Mouse (Mus musculus): ENCODE measurements around the gene Cdca5.
"Not testable (repeated sequence)": the region's sequence is repeated elsewhere in the genome, so short reads cannot be mapped to it uniquely, and the experiment has no call there.

The Cdca5 gene

DNA sequence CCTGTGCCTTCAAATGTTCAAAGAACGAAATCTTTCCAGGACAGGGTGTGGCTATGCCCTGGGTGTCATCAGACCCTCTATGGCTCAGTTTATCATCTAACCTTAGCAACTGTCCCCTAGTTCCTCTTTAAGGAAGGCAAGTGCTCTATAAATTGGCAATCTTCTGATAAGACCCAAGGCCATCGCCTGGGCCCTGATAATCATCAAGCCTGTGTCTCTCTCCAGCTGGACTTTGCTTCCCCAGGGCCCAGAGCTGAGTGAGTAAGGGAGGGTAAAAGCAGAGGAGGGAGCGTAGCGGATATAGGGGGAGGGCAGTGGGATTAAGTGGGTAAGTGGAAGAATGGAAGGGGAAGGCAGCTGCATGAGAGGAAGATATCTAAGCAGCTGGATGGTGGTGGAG, 19.7 kb downstream of the Cdca5 start:
- DNase-seq (ENCODE audit: low spot score), result peak; percentile 71

GRCm38 (mm10) chr19:6105586-6105985, 20.8 kb downstream of the Cdca5 start, which contains the start of gene Naaladl1:
Gene Naaladl1 (plus strand): TSS chr19:6105782.
- no peak for DNase-seq (ENCODE audit: low spot score)

- DNase-seq (ENCODE audit: low spot score), result no peak
Observed at GRCm38 (mm10) chr19:6113116-6113515, 28.3 kb downstream of the Cdca5 start.

DNA sequence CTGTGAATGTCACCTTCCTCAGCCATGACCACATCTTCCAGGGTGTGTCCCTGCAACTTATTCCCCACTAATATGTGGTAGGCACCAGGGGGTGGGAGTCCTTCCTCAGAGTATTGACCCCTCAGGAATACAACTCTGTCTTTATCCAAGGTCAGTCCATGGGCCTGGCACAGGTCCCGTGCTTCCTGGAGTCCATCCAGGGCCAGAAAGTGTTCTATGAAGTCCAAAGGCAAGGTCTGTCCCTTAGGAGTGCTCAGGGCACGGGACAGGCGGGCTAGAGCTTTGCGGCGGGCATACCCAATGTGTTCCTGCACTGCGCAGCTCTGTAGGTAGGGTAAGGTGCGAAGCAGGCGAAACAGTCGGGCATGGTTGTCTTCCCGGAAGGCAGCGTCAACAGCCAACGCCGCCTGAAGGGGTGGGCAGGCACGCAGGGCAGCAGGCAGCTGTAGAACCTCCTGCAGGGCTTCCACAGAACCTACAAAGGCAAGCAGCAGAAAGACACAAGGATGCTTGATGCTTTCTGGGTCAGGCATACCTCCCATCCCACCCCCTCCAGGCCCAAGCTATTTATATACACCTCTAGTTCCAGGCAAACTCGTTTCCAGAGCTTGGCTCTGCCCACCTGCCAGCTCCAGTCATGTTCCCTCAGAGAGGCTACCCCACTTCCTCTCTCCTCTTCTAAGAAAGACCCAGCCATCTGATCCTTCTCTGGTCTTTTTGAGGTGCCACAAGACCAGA, 31.5 kb downstream of the Cdca5 start:
- no peak for DNase-seq (ENCODE audit: low spot score)

- DNase-seq (ENCODE audit: low spot score), result no peak
Observed at GRCm38 (mm10) chr19:6117346-6117985, 32.7 kb downstream of the Cdca5 start.

DNA sequence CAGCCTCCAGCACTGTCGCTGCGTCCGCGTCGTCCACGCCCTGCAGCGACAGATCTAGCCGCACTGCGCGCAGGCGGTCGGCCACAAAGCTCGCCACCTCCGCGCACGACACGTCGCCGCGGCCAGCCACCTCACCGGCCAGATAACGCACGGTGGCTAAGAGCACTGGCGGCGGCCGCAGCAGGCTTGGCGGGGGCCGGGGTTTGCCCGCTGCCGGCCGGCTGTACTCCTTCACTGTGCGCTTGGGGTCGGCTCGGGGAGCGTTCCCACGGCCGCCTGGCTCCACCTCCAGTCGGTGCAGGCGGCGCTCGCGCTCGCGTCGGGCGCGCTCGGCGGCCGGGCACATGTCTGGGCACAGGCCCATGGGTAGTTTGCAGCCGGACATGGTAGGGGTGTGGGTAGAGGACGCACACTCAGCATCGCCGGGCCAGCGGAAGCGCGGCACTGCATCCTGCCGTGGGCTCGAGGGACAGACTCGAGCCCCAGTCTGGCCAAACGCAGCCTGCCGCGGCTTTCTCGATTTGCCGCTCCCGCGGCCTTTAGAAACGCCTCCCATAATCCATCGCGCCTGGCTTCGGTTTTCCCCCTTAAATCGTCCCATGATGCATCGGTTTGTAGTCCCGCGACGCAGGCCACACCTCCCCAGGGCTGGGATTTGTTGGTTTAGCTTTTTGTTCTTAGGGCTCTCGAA, 33.3 kb downstream of the Cdca5 start, which contains the start of gene Sac3d1:
TSS of gene Sac3d1 (minus strand) at position 665 of the 691 bp plus-strand sequence.
- DNase-seq (ENCODE audit: low spot score), result peak; percentile 95

DNA sequence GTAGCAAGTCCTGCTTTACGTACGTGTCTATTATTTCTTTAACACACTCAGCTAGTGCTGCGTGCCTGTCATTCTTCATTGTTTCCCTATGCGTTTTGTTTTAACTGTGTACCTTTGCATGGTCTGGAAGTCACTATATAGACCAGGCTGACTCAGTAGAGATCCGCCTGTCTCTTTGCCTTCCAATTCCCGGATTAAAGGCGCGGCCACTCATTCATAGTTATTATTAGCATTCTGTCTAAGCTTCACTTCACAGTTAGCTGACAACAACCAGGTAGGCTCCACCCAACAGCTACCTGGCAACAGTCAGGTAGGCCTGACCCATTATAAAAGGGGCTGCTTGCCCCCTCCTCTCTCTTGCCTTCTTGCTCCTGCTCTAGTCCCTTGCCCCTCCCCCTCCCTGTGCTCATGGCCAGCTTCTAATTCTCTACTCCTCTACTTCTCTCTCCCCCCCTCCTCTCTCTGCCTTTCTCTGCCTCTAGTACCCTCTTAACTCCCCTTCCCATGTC, 33.9 kb downstream of the Cdca5 start:
- no peak for DNase-seq (ENCODE audit: low spot score)

DNA sequence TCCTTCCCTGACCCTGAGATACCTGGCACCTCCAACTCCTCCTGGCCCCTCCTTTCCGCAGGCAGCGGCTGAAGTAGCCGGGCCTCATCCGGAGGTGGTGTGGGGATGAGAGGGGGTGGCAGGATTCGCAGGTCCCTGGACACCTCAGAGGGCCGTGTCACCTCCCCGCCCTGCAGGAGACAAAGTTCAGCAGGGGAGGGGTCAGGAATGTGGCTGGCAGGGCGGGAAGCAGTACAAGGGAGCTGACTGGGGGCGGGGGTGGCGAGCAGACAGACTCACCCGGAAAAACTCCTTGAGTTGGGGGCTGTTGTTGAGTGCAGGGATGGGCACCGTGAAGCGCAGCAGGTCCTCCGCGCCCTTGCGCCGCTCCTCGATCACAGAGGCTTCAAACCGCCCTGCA, 37.0 kb downstream of the Cdca5 start:
- DNase-seq (ENCODE audit: low spot score), result peak; percentile 89

DNA sequence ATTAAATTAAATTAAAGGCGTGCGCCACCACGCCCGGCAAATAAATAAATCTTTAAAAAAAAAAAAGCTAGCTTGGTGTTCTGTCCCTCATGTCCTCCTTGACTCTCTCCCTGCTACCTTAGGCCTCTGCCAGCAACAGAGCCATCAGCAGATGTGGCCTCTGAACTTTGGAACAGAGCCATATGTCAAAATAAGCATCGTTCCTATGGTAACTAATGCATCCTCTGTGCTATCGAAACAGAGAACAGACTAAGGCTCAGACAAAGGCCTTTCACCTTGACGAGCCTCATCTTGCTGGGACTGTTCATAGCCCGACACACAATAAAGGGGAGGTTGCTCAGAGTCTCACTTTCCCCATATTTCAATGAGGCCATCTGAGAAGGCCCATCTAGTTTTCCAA, 38.5 kb downstream of the Cdca5 start:
- DNase-seq (ENCODE audit: low spot score), result peak; percentile 52

DNA sequence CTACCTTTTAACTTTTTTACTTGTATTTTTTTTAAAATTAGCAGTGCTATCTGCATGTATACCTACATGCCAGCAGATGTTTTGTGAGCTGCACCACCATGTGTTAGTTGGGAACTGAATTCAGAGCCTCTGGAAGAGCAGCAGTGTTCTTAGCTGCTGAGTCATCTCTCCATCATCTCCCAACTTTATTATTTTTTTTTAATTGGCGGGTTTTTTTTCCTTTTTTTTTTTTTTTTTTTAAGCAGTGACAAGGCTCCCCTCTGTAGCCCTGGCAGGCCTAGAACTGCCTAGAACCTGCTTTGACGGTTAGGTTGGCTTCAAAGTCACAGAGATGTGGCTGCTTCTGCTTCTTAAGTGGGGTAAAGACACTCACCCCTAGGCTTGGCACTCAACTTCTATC, 40.1 kb downstream of the Cdca5 start:
- no peak for DNase-seq (ENCODE audit: low spot score)

GRCm38 (mm10) chr19:6126289-6126688, 41.5 kb downstream of the Cdca5 start:
- no peak for DNase-seq (ENCODE audit: low spot score)

GRCm38 (mm10) chr19:6126789-6127580, 42.2 kb downstream of the Cdca5 start:
- no peak for DNase-seq (ENCODE audit: low spot score)

DNA sequence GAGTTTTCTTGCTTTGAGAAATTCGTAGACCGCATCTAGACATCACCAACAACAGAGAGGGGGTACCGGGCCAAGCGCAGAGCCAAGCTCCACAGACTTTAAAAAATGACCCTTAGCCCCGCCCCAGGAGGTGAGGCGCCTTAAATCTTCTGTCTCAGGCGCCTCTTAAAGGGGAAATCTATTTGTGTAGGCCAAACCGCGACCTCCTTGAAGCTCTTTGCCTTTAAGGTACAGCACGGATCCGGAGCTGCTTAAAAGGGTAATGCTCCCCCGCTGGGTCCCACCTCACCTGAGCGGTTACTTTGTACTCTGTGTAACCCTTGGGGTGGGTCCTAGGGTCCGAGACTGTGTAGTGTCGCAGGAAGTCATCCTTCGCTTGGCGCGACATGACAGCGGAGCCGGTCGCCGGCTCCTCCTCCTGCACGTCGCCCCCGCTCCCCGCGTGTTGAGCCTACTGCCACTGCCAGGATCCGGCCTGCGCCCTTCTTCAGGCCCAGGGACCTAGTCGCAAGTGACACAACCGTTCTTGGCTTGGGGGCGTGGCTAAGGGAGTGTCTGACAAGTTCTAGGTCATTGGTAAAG, 43.1 kb downstream of the Cdca5 start, which contains the start of gene Snx15:
TSS of gene Snx15 (minus strand) at position 545 of the 582 bp plus-strand sequence.
- peak; percentile 96 for DNase-seq (ENCODE audit: low spot score)

DNA sequence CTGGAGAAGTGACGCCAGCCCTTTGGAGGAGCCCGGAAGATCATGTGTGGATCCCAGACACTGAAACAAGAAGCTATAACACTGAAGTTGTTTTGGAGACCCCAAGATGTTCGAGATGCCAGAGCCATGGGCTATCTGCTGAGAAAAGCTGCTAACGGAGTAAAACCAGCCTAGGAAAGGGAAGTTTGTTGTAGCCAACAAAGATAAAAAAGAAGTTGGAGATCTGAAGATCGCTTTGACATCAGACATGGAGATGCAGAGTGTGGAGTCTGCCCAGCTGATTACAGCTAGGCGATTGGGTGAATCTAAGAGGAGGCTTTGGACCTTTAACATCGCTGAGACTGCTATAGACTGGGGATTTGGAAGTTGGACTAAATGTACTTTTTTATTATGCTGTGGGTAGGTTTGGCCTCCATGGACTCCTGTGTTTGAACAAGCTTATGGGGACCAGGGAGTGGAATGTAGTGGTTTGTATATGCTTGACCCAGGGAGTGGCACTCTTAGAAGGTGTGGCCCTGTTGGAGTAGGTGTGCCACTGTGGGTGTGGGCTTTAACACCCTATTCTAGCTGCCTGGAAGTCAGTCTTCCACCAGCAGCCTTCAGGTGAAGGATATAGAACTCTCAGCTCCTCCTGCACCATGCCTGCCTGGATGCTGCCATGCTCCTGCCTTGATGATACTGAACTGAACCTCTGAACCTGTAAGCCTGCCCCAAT, 45.8 kb downstream of the Cdca5 start:
- DNase-seq (ENCODE audit: low spot score), result not testable (repeated sequence)

DNA sequence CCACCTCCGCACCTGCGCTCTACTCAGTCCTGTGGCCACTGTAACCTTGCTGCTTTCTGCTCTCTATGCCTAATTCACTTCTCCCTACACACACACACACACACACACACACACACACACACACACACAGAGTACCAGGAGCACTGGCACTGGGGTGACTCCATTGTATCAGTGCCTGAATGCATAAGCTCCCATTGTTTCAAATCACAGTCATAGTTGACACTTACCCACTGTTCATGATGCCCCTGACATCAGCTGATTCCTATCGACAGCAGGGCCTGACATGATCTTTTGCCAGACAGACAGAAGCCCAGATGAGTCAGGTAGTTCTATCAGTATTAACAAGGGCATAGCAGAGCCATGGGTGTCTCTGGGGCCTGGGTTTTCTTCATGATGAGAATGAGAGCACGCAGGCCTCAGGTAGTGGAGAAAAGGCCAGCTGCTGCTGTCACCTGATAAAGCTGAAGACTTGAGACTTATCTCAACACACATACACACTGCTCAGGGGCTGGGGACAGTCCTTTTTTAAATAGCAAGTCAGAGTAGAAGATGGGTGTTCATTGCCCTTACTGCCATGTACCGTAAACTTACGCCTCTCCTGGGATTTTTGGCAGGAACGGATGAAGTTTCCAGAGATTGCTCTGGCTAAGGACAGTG, 47.5 kb downstream of the Cdca5 start:
- no peak for DNase-seq (ENCODE audit: low spot score)

DNA sequence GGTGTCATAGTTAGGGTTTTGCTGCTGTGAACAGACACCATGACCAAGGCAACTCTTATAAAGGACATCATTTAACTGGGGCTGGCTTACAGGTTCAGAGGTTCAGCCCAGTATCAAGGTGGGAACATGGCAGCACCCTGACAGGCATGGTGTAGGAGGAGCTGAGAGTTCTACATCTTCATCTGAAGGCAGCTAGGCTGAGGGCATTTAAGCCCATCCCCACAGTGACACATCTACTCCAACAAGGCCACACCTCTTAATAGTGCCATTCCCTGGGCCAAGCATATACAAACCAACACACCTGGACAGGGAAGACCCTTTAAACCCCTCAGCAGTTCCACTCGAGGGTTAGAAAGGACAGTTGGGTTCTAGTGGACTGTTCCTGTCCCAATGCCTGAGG, 48.4 kb downstream of the Cdca5 start:
- not testable (repeated sequence) for DNase-seq (ENCODE audit: low spot score)

DNA sequence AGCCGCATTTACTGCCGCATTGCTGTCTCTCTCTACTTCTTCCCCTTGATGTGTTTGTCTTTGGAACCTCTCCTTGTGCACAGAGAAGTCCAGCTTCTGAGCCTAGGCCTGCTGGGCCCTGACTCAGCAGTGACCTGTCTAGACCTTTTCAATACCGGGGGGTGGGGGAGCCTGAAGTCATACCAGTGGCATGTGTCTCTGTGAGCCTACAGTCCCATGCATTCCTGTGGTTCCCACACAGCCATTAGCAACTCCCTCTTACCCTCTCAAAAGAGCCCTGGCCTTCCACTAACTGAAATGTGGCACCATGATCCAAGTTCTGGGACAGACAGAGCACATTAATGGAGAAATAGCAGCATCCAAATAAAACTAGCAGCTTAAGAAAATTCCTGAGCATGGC, 51.6 kb downstream of the Cdca5 start:
- DNase-seq (ENCODE audit: low spot score), result peak; percentile 42

GRCm38 (mm10) chr19:6139701-6140100, 54.9 kb downstream of the Cdca5 start:
- no peak for DNase-seq (ENCODE audit: low spot score)

- no peak for DNase-seq (ENCODE audit: low spot score)
Observed at GRCm38 (mm10) chr19:6140374-6140677, 55.5 kb downstream of the Cdca5 start.

DNA sequence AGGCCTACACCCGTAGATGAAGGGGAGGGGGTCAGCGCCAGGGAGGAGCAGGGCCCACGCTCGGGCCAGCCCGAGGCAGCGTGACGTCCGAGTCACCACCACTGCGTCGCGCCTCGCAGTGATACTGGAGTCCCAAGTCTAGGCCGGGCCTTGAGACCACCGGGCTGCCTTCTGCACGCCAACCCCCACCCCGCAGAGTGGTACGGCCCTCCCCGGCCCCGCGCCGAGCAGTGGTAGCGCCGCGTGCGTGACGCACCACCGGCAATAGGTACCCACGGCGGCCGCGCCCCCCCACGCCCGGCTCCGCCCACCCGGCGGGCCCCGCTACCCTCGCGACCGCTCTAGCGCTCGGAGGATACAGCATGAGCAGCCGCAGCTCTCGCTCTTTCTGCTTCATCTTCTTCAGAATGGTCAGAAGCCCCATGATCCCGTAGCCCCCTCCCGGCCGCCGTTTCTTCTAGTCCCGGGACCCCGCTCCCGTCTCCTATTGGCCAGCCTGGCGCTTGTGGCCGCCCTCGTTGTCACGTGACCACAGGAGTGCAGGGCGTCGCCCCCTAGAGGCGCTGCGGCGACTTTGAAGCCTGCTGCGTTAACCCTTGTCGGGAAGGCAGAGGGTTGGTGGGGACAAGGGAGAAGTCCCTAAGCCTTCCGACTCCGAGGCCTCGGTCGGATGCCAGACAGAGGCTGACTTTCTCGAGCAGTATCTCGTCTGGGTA, 56.1 kb downstream of the Cdca5 start, which contains the start of gene Batf2:
TSS of gene Batf2 (plus strand) at position 306 of the 716 bp plus-strand sequence.
- DNase-seq (ENCODE audit: low spot score), result peak; percentile 95

Measured in yolk sac, embryonic 10.5 days (tissue).